Comparison of ENCODE assay signal across 10 mouse cellular contexts in genomic region chr9:105244024-105244423, GRCm38 (mm10).
DNase-seq lines count a peak whose midpoint lies in the region; ATAC-seq and TF ChIP-seq lines count a peak whose summit lies in the region.
"Had no signal": no experiment of that assay in that cellular context is flagged by ENCODE, and none has a peak within 500 bp of the region (broad histone marks: within the 10 kb centered on the region; RNA-seq: fewer than 3 reads in every experiment).

No protein-coding gene starts in this region.

- H3K4me2 ChIP-seq in forebrain, embryonic 11.5 days (ENCODE audit: low read depth, low read length, severe bottlenecking): no peak overlapping the region
- no peak overlapping the region for H3K4me2 ChIP-seq in forebrain, postnatal 0 days (ENCODE audit: low read depth)
- no peak overlapping the region for H3K4me2 ChIP-seq in midbrain, embryonic 13.5 days (replicated peaks)
- H3K4me2 ChIP-seq: liver, embryonic 15.5 days had no signal

- no peak for ATAC-seq in forebrain, embryonic 11.5 days (replicated peaks; ENCODE audit: low FRiP score)
- ATAC-seq in forebrain, postnatal 0 days: no peak
- ATAC-seq in midbrain, embryonic 13.5 days: no peak

- no peak overlapping the region for H3K27ac ChIP-seq in forebrain, embryonic 11.5 days (ENCODE audit: low read depth, low read length)
- no peak overlapping the region for H3K27ac ChIP-seq in forebrain, postnatal 0 days (ENCODE audit: low read depth, low read length)
- no peak overlapping the region for H3K27ac ChIP-seq in midbrain, embryonic 10.5 days (replicated peaks)
- no peak overlapping the region for H3K27ac ChIP-seq in midbrain, embryonic 13.5 days
- H3K27ac ChIP-seq: layer of hippocampus, adult 2 months; liver, embryonic 15.5 days had no signal

- peak; percentile 67 for DNase-seq in forebrain, embryonic 11.5 days (ENCODE audit: low spot score)
- no peak for DNase-seq in forebrain, postnatal 0 days
- DNase-seq in midbrain, embryonic 10.5 days (ENCODE audit: low spot score): peak; percentile 33
- DNase-seq in ZHBTc4 (ENCODE audit: low read depth, low spot score): peak; percentile 71
- DNase-seq in kidney, postnatal 4 days: peak; percentile 74 to 75
- no peak for DNase-seq in urinary bladder, postnatal 4 days (ENCODE audit: low spot score in 2 of 2)
- no peak for DNase-seq in right cerebral cortex, adult 2 months (ENCODE audit: low spot score in 2 of 2)

- no peak overlapping the region for H3K9ac ChIP-seq in forebrain, embryonic 11.5 days (ENCODE audit: low read length)
- H3K9ac ChIP-seq in forebrain, postnatal 0 days: no peak overlapping the region
- H3K9ac ChIP-seq in midbrain, embryonic 13.5 days (replicated peaks): no peak overlapping the region
- H3K9ac ChIP-seq: liver, embryonic 15.5 days had no signal

- H3K36me3 ChIP-seq in forebrain, embryonic 11.5 days (ENCODE audit: control insufficient read depth, insufficient read depth, low read length): no peaks in the 10 kb centered on the region
- no peaks in the 10 kb centered on the region for H3K36me3 ChIP-seq in forebrain, postnatal 0 days (ENCODE audit: insufficient read depth)
- H3K36me3 ChIP-seq in midbrain, embryonic 10.5 days: no peaks in the 10 kb centered on the region
- no peaks in the 10 kb centered on the region for H3K36me3 ChIP-seq in midbrain, embryonic 13.5 days
- H3K36me3 ChIP-seq: liver, embryonic 15.5 days had no signal

- no peak for TF ChIP-seq CTCF in forebrain, postnatal 0 days (IDR thresholded peaks at IDR 0.05; ENCODE audit: low read depth)

- H3K4me1 ChIP-seq in forebrain, embryonic 11.5 days (replicated peaks; ENCODE audit: control insufficient read depth, insufficient read depth, low read length): no peaks in the 10 kb centered on the region
- no peaks in the 10 kb centered on the region for H3K4me1 ChIP-seq in forebrain, postnatal 0 days (ENCODE audit: insufficient read depth)
- no peaks in the 10 kb centered on the region for H3K4me1 ChIP-seq in midbrain, embryonic 10.5 days
- no peaks in the 10 kb centered on the region for H3K4me1 ChIP-seq in midbrain, embryonic 13.5 days (replicated peaks)
- H3K4me1 ChIP-seq: liver, embryonic 15.5 days had no signal

- H3K27me3 ChIP-seq in forebrain, embryonic 11.5 days (ENCODE audit: control insufficient read depth, insufficient read depth, low read length): no peaks in the 10 kb centered on the region
- no peaks in the 10 kb centered on the region for H3K27me3 ChIP-seq in forebrain, postnatal 0 days (ENCODE audit: insufficient read depth, low read length)
- no peaks in the 10 kb centered on the region for H3K27me3 ChIP-seq in midbrain, embryonic 10.5 days (ENCODE audit: low read depth, poor library complexity, severe bottlenecking)
- H3K27me3 ChIP-seq in midbrain, embryonic 13.5 days: no peaks in the 10 kb centered on the region
- H3K27me3 ChIP-seq: liver, embryonic 15.5 days had no signal

- no peak overlapping the region for H3K4me3 ChIP-seq in forebrain, embryonic 11.5 days (ENCODE audit: low read depth, low read length)
- no peak overlapping the region for H3K4me3 ChIP-seq in forebrain, postnatal 0 days (ENCODE audit: low read depth, low read length)
- no peak overlapping the region for H3K4me3 ChIP-seq in midbrain, embryonic 10.5 days
- H3K4me3 ChIP-seq in midbrain, embryonic 13.5 days (replicated peaks): no peak overlapping the region
- H3K4me3 ChIP-seq: layer of hippocampus, adult 2 months; liver, embryonic 15.5 days had no signal

- H3K9me3 ChIP-seq in forebrain, embryonic 11.5 days (ENCODE audit: control insufficient read depth, low read length): no peaks in the 10 kb centered on the region
- no peaks in the 10 kb centered on the region for H3K9me3 ChIP-seq in forebrain, postnatal 0 days (ENCODE audit: low read length)
- H3K9me3 ChIP-seq in midbrain, embryonic 10.5 days (replicated peaks): peaks cover 3% of the 10 kb centered on the region; the same call in 1 of the 2 replicates
- H3K9me3 ChIP-seq in midbrain, embryonic 13.5 days: 0 out of 2 replicates have a peak, but pooled peaks cover 3% of the 10 kb centered on the region
- H3K9me3 ChIP-seq: liver, embryonic 15.5 days had no signal

- WGBS in forebrain, embryonic 11.5 days: 34% methylated on average over 5 of the region's 5 CpGs
- 40% methylated on average over 5 of the region's 5 CpGs for WGBS in forebrain, postnatal 0 days
- 35% methylated on average over 5 of the region's 5 CpGs for WGBS in midbrain, embryonic 10.5 days
- 30% methylated on average over 5 of the region's 5 CpGs for WGBS in midbrain, embryonic 13.5 days

Comparison
In these comparisons a context has a peak if more than half of its experiments do, and no peak if none do; other contexts are left out.
1. DNase-seq: peak in forebrain, embryonic 11.5 days (single experiment), midbrain, embryonic 10.5 days (single experiment), ZHBTc4 (single experiment) and kidney, postnatal 4 days (2 of 2); none in forebrain, postnatal 0 days (single experiment), urinary bladder, postnatal 4 days (0 of 2) and right cerebral cortex, adult 2 months (0 of 2).